Comparison of ENCODE assay signal across 13 mouse cellular contexts in the genomic region with DNA sequence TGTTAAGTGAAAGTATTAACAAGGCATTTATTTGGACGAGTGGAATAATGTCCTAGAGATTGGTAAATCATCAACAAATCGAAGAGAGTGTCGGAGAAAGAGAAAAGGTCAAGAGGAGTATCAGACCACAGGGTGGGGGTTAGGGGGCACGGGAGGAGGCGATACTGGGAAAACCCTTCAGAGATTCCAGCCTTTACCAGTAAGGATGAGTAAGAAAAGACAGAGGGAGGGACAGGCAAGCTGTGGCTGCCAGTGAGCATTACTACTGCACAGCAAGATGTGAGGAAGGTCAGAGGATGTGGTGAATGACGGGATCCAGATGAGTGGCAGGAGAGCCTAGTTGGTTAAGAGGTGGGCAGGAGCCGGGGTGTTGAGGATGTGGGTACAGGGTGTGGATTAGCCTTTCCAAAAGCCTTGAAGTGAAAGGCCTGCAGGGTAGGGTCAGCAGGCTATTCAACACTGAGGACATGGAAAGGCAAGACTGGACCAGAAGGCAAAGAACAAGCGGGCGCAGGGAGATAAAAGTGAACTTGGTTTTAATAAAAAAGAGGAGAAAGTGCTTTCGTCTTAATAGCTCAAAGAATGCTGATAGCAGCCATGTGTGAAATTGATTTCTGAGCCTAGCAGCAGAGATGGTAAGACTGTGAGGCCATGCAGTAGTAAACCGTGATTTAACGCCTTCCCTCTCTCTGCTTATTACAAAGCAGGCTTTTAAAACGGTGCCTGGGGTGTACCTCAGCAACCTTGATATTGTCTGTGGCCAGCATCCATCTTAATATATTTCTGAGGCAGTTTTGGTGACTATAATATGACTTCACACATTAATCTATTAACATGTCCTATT.
DNase-seq lines count a peak whose midpoint lies in the region; ATAC-seq lines count a peak whose summit lies in the region.
"Had no signal": no experiment of that assay in that cellular context is flagged by ENCODE, and none has a peak within 500 bp of the region (broad histone marks: within the 10 kb centered on the region; RNA-seq: fewer than 3 reads in every experiment).

No protein-coding gene starts in this region.

- no peak overlapping the region for H3K9ac ChIP-seq in hindbrain, embryonic 12.5 days
- H3K9ac ChIP-seq in midbrain, embryonic 13.5 days (replicated peaks): no peak overlapping the region
- H3K9ac ChIP-seq: liver, embryonic 12.5 days had no signal

- no peak overlapping the region for H3K4me2 ChIP-seq in hindbrain, embryonic 12.5 days (replicated peaks)
- no peak overlapping the region for H3K4me2 ChIP-seq in midbrain, embryonic 13.5 days (replicated peaks)
- H3K4me2 ChIP-seq: liver, embryonic 12.5 days had no signal

- no peaks in the 10 kb centered on the region for H3K36me3 ChIP-seq in hindbrain, embryonic 12.5 days
- no peaks in the 10 kb centered on the region for H3K36me3 ChIP-seq in midbrain, embryonic 13.5 days
- H3K36me3 ChIP-seq: embryonic facial prominence, embryonic 10.5 days; liver, embryonic 12.5 days had no signal

- peak; percentile 83 for ATAC-seq in hindbrain, embryonic 12.5 days (ENCODE audit: low FRiP score)
- ATAC-seq in midbrain, embryonic 13.5 days: peak; percentile 87
- ATAC-seq: liver, embryonic 12.5 days had no signal

- H3K4me3 ChIP-seq in hindbrain, embryonic 12.5 days: no peak overlapping the region
- H3K4me3 ChIP-seq in midbrain, embryonic 13.5 days (replicated peaks): no peak overlapping the region
- H3K4me3 ChIP-seq: embryonic facial prominence, embryonic 10.5 days; liver, embryonic 12.5 days had no signal

- H3K27ac ChIP-seq in hindbrain, embryonic 12.5 days: peak overlapping the region; percentile 72
- H3K27ac ChIP-seq in midbrain, embryonic 13.5 days: peak overlapping the region; percentile 61
- H3K27ac ChIP-seq: embryonic facial prominence, embryonic 10.5 days; liver, embryonic 12.5 days had no signal

- 54% methylated on average over 13 of the region's 13 CpGs for WGBS in hindbrain, embryonic 12.5 days
- WGBS in midbrain, embryonic 13.5 days: 18% methylated on average over 13 of the region's 13 CpGs

- no peaks in the 10 kb centered on the region for H3K27me3 ChIP-seq in hindbrain, embryonic 12.5 days
- no peaks in the 10 kb centered on the region for H3K27me3 ChIP-seq in midbrain, embryonic 13.5 days
- H3K27me3 ChIP-seq: CH12.LX; liver, embryonic 12.5 days had no signal

- no peaks in the 10 kb centered on the region for H3K9me3 ChIP-seq in hindbrain, embryonic 12.5 days (replicated peaks)
- no peaks in the 10 kb centered on the region for H3K9me3 ChIP-seq in midbrain, embryonic 13.5 days
- H3K9me3 ChIP-seq: embryonic facial prominence, embryonic 10.5 days; liver, embryonic 12.5 days had no signal

- peaks cover 9% of the 10 kb centered on the region; the same call in 1 of the 2 replicates for H3K4me1 ChIP-seq in hindbrain, embryonic 12.5 days
- H3K4me1 ChIP-seq in midbrain, embryonic 13.5 days (replicated peaks): peaks cover 16% of the 10 kb centered on the region
- H3K4me1 ChIP-seq: liver, embryonic 12.5 days had no signal

- peak; percentile 27 for DNase-seq in retina, postnatal 1 day
- no peak for DNase-seq in retina, embryonic 14.5 days (ENCODE audit: low spot score)
- DNase-seq in adipocyte (ENCODE audit: low spot score): no peak
- DNase-seq in frontal cortex, adult 2 months (ENCODE audit: extremely low spot score in 1 of 2, low spot score in 1 of 2): no peak
- no peak for DNase-seq in cerebellum, adult 11-12 months
- DNase-seq: cerebellum, adult 8-10 months; heart, postnatal 4 days; kidney, adult 9 months had no signal
